Mouse (Mus musculus) forebrain, embryonic 15.5 days (tissue): ENCODE measurements around the gene Pan2. TPM values are rescaled to one million over a fixed set of nuclear protein-coding genes. Genes with fewer than 3 reads are reported as not detected.

ENCODE experiments used
- ATAC-seq: fragments of 200-750 bp; cut with Nextera tagmentation; replicated peaks from 2 replicates; pipeline ENCODE4 v1.8.0; 2017; ENCODE audit warnings: mild to moderate bottlenecking, moderate TSS enrichment, moderate library complexity
- H3K27ac ChIP-seq: fragments of 300-500 bp; sonication (generic); replicated peaks from 2 replicates; pipeline ENCODE4 v1.5.1; 2015; ENCODE audit warnings: mild to moderate bottlenecking, inconsistent platforms
- H3K27me3 ChIP-seq: fragments of 300-500 bp; sonication (generic); 2 replicates; pipeline ENCODE4 v1.6.1; 2015; ENCODE audit warnings: inconsistent platforms
- H3K36me3 ChIP-seq: fragments of 300-500 bp; sonication (generic); 2 replicates; pipeline ENCODE4 v1.6.1; 2015; ENCODE audit warnings: mild to moderate bottlenecking, inconsistent platforms
- H3K4me1 ChIP-seq: fragments of 300-500 bp; sonication (generic); 2 replicates; pipeline ENCODE4 v1.6.1; 2015; ENCODE audit warnings: inconsistent platforms
- H3K4me2 ChIP-seq: fragments of 300-500 bp; sonication (generic); replicated peaks from 2 replicates; pipeline ENCODE4 v1.6.1; 2015; ENCODE audit warnings: mild to moderate bottlenecking, inconsistent platforms
- H3K4me3 ChIP-seq: fragments of 300-500 bp; sonication (generic); 2 replicates; pipeline ENCODE4 v1.5.1; 2015; ENCODE audit warnings: mild to moderate bottlenecking, inconsistent platforms
- H3K9ac ChIP-seq: fragments of 300-500 bp; sonication (generic); replicated peaks from 2 replicates; pipeline ENCODE4 v1.6.1; 2015; ENCODE audit warnings: mild to moderate bottlenecking, inconsistent platforms
- H3K9me3 ChIP-seq: fragments of 300-500 bp; sonication (generic); 2 replicates; pipeline ENCODE4 v1.6.1; 2016; ENCODE audit warnings: inconsistent platforms
- WGBS: fragments of 180-500 bp; shearing (Covaris S2); methylation state at CpG from one replicate; pipeline ENCODE4 v1.1.7; 2015; ENCODE audit warnings: mixed read lengths; 5-methylcytosine and 5-hydroxymethylcytosine counted together
- polyA plus RNA-seq: library from polyadenylated mRNA; unstranded; fragments of >200 nt; fragmentation: Nextera tagmentation; extraction: Ambion mirVana; gene quantifications from 2 replicates; pipeline ENCODE4 v1.2.1, GENCODE M21; 2015

Gene Pan2
- polyA plus RNA-seq, 1 experiment from 2014 or later: 27.6 TPM

- 56% methylated on average over 5 of the region's 6 CpGs for WGBS
- peak overlapping the region; percentile 98; the same call in 1 of the 2 replicates for H3K27ac ChIP-seq
Measured at GRCm38 (mm10) chr10:128370021-128370420, 66.9 kb downstream of the Pan2 start.

DNA sequence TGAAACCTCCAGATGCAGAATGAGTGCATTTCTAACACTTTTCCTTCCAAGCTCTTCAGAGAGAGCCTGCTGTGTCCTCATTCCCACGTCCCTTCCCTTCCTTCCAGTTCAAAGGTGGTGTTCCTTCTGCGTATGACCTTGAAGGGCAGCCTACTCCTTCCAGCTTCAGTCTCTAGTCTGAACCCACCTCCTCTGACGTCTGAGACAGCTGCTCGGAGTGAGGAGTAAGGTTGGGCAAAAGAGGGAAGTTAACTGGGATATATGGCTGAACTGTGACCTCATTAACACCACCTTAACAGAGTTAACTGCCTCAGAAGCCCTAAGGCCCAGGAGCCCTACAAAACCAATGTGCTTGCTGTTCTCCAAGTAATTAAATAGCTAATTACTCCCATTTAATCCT lies 67.5 kb downstream of the Pan2 start:
- no peak for ATAC-seq
- H3K4me3 ChIP-seq: no peak overlapping the region
- H3K4me2 ChIP-seq: no peak overlapping the region
- H3K9me3 ChIP-seq: no peaks in the 10 kb centered on the region
- WGBS: 54% methylated on average over 4 of the region's 4 CpGs
- H3K36me3 ChIP-seq: no peaks in the 10 kb centered on the region
- no peak overlapping the region for H3K27ac ChIP-seq
- H3K9ac ChIP-seq: no peak overlapping the region
- peaks cover 20% of the 10 kb centered on the region for H3K4me1 ChIP-seq
- no peaks in the 10 kb centered on the region for H3K27me3 ChIP-seq

More at GRCm38 (mm10) chr10:128370021-128370420, 66.9 kb downstream of the Pan2 start:
- peaks cover 3% of the 10 kb centered on the region; the same call in 1 of the 2 replicates for H3K36me3 ChIP-seq
- no peaks in the 10 kb centered on the region for H3K27me3 ChIP-seq
- no peaks in the 10 kb centered on the region for H3K9me3 ChIP-seq
- H3K4me2 ChIP-seq: no peak overlapping the region
- H3K9ac ChIP-seq: no peak overlapping the region
- ATAC-seq: no peak
- H3K4me1 ChIP-seq: peaks cover 20% of the 10 kb centered on the region
- no peak overlapping the region for H3K4me3 ChIP-seq

Other genes starting within 250 kb of the Pan2 start
- 430 and 444 TPM in 2 replicates for gene Ptges3, start 244.4 kb upstream of the Pan2 start, polyA plus RNA-seq
- 2,026 and 2,088 TPM in 2 replicates for gene Atp5b, start 220.1 kb upstream of the Pan2 start, polyA plus RNA-seq
- 9.1 and 9.8 TPM in 2 replicates for gene Baz2a, start 211.8 kb upstream of the Pan2 start, polyA plus RNA-seq
- 7.9 and 9.0 TPM in 2 replicates for gene Rbms2, start 123.0 kb upstream of the Pan2 start, polyA plus RNA-seq
- gene Gls2, start 108.9 kb upstream of the Pan2 start, polyA plus RNA-seq: 0.57 and 0.64 TPM in 2 replicates
- gene Spryd4, start 91.5 kb upstream of the Pan2 start, polyA plus RNA-seq: 19.1 and 19.8 TPM in 2 replicates
- gene Mip, start 77.5 kb upstream of the Pan2 start, polyA plus RNA-seq: 0.19 TPM in 1 of 2 replicates, not detected in the other
- 32.0 and 35.8 TPM in 2 replicates for gene Timeless, start 71.3 kb upstream of the Pan2 start, polyA plus RNA-seq
- gene Apon, start 49.2 kb upstream of the Pan2 start, polyA plus RNA-seq: 0.19 TPM in 1 of 2 replicates, not detected in the other
- not detected in 2 replicates for gene Apof, start 34.7 kb upstream of the Pan2 start, polyA plus RNA-seq
- gene Stat2, start 32.8 kb upstream of the Pan2 start, polyA plus RNA-seq: 17.1 and 21.0 TPM in 2 replicates
- gene Il23a, start 4.6 kb upstream of the Pan2 start, polyA plus RNA-seq: 0.11 TPM in 1 of 2 replicates, not detected in the other
- gene Cnpy2, start 19.1 kb downstream of the Pan2 start, polyA plus RNA-seq: 208 and 216 TPM in 2 replicates
- gene Cs, start 34.4 kb downstream of the Pan2 start, polyA plus RNA-seq: 233 and 237 TPM in 2 replicates
- gene Coq10a, start 65.7 kb downstream of the Pan2 start, polyA plus RNA-seq: 33.7 and 35.7 TPM in 2 replicates
- gene Ankrd52, start 73.8 kb downstream of the Pan2 start, polyA plus RNA-seq: 13.0 and 13.4 TPM in 2 replicates
- 0.09 and 0.24 TPM in 2 replicates for gene Slc39a5, start 97.9 kb downstream of the Pan2 start, polyA plus RNA-seq
- gene Nabp2, start 108.2 kb downstream of the Pan2 start, polyA plus RNA-seq: 137 and 139 TPM in 2 replicates
- 104 and 110 TPM in 2 replicates for gene Rnf41, start 108.3 kb downstream of the Pan2 start, polyA plus RNA-seq
- 201 and 202 TPM in 2 replicates for gene Smarcc2, start 155.9 kb downstream of the Pan2 start, polyA plus RNA-seq
- gene Myl6, start 190.8 kb downstream of the Pan2 start, polyA plus RNA-seq: 682 and 697 TPM in 2 replicates
- gene Myl6b, start 195.3 kb downstream of the Pan2 start, polyA plus RNA-seq: 4.7 and 5.6 TPM in 2 replicates
- gene Esyt1, start 222.5 kb downstream of the Pan2 start, polyA plus RNA-seq: 6.8 and 7.6 TPM in 2 replicates
- gene Zc3h10, start 244.4 kb downstream of the Pan2 start, polyA plus RNA-seq: 22.8 and 24.5 TPM in 2 replicates
- gene Rpl41, start 246.0 kb downstream of the Pan2 start, polyA plus RNA-seq: 2,336 and 2,513 TPM in 2 replicates